Mouse (Mus musculus) kidney, embryonic 15.5 days (tissue): Measurements from ENCODE around the gene Cbarp. TPM values are rescaled to one million over a fixed set of nuclear protein-coding genes. Genes with fewer than 3 reads are reported as not detected.
A peak's percentile ranks its signal among the peaks of the same experiment; 100 is the strongest.
"Not testable (repeated sequence)": the region's sequence is repeated elsewhere in the genome, so short reads cannot be mapped to it uniquely, and the experiment has no call there.

ENCODE experiments used
- ATAC-seq: fragments of 200-750 bp; cut with Nextera tagmentation; replicated peaks from 2 replicates; pipeline ENCODE4 v1.8.0; 2017; ENCODE audit warnings: moderate TSS enrichment; ENCODE audit not compliant: low FRiP score
- H3K27ac ChIP-seq: fragments of 300-500 bp; sonication (generic); 2 replicates; pipeline ENCODE4 v1.5.1; 2015; ENCODE audit warnings: mild to moderate bottlenecking, inconsistent platforms
- H3K27me3 ChIP-seq: fragments of 300-500 bp; sonication (generic); 2 replicates; pipeline ENCODE4 v1.6.1; 2015; ENCODE audit warnings: inconsistent platforms
- H3K36me3 ChIP-seq: fragments of 300-500 bp; sonication (generic); 2 replicates; pipeline ENCODE4 v1.6.1; 2015; ENCODE audit warnings: inconsistent platforms
- H3K4me1 ChIP-seq: fragments of 300-500 bp; sonication (generic); 2 replicates; pipeline ENCODE4 v1.6.1; 2015; ENCODE audit warnings: inconsistent platforms
- H3K4me2 ChIP-seq: fragments of 300-500 bp; sonication (generic); 2 replicates; pipeline ENCODE4 v1.6.1; 2015; ENCODE audit warnings: moderate library complexity, mild to moderate bottlenecking, inconsistent platforms
- H3K4me3 ChIP-seq: fragments of 300-500 bp; sonication (generic); replicated peaks from 2 replicates; pipeline ENCODE4 v1.5.1; 2015; ENCODE audit warnings: mild to moderate bottlenecking, inconsistent platforms
- H3K9ac ChIP-seq: fragments of 300-500 bp; sonication (generic); 2 replicates; pipeline ENCODE4 v1.6.1; 2015; ENCODE audit warnings: mild to moderate bottlenecking, inconsistent platforms
- H3K9me3 ChIP-seq: fragments of 300-500 bp; sonication (generic); replicated peaks from 2 replicates; pipeline ENCODE4 v1.6.1; 2016; ENCODE audit warnings: inconsistent platforms
- WGBS: fragments of 180-500 bp; shearing (Covaris S2); methylation state at CpG from one replicate; pipeline ENCODE4 v1.1.7; 2015; ENCODE audit warnings: mixed read lengths; 5-methylcytosine and 5-hydroxymethylcytosine counted together
- polyA plus RNA-seq: library from polyadenylated mRNA; unstranded; fragments of >200 nt; fragmentation: Nextera tagmentation; extraction: Ambion mirVana; gene quantifications from 2 replicates; pipeline ENCODE4 v1.2.1, GENCODE M21; 2015

Cbarp gene
- polyA plus RNA-seq, 1 experiment from 2014 or later: 5.7 TPM

DNA sequence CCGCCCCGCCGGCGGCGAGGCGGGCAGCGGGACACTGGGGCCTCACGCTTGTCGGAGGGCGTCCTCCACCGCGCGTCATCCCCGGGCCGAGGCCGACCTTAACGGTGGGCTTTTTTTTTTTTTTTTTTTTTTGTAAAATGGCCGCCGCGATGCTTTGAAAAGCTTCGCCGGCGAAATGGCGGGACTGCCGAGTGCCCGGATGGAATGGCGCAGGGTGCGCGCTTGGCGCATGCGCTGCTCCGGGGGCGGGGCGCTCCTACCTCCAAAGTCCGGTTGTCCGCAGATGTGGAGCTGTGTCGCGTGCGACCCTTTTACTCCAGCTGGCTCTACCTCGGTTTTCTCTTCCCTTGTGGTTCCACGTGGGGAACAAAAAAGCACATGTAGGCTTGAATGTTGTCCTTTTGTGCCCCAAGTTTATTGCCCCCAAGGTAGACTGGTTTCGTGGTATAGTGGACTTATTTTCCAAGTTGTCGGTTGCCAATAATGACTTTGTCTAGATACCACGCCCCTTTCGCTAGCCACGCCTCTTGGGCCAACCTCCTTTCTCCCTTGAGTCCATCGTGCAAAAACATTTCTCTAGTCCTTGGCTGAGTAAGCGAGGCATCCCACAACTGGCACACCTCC, 27.5 kb upstream of the Cbarp start:
- no peaks in the 10 kb centered on the region for H3K9me3 ChIP-seq
- H3K27ac ChIP-seq: peak overlapping the region; percentile 100
- ATAC-seq: peak; percentile 54
- H3K4me2 ChIP-seq: peak overlapping the region; percentile 77
- H3K36me3 ChIP-seq: peaks cover 29% of the 10 kb centered on the region
- under 1% methylated on average over 47 of the region's 48 CpGs for WGBS
- peaks cover 83% of the 10 kb centered on the region for H3K4me1 ChIP-seq
- H3K9ac ChIP-seq: peak overlapping the region; percentile 99
- H3K4me3 ChIP-seq: peak overlapping the region; percentile 91
- no peaks in the 10 kb centered on the region for H3K27me3 ChIP-seq

DNA sequence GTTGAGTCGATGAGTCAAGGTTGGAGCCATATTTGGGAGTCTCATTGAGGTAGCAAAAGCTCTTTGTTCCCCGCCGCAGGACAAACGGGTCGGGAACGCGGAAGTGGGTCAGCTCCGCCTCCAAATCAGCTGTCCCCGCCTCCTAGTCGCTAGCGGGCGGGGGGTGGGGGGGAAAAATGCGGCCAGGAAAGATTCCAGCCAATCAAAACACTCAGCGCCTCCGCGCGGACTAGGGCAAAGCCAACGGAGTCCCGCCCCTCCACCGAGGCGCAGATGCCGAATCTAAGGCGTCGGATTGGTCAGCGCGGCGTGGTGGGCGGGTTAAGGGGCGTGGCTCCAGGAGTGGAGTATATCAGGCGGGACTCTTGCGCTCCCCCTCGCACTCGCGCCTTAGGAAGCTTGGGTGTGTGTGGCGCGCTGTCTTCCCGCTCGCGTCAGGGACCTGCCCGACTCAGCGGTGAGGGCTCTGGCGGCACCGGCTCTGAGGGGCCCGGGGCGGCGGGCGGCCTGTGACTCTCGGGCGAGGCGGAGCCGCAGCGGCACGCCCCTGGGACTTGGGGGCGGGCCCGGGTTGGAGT, 26.9 kb upstream of the Cbarp start:
- Histone ChIP-seq H3K4me1 (peaks cover 85% of the 10 kb centered on the region), H3K27ac (peak overlapping the region; percentile 100), H3K9me3 (no peaks in the 10 kb centered on the region), H3K4me2 (peak overlapping the region; percentile 77), H3K27me3 (no peaks in the 10 kb centered on the region), H3K36me3 (peaks cover 29% of the 10 kb centered on the region), H3K4me3 (peak overlapping the region; percentile 91), H3K9ac (peak overlapping the region; percentile 99)
- ATAC-seq: peak; percentile 87
- under 1% methylated on average over 55 of the region's 55 CpGs for WGBS

DNA sequence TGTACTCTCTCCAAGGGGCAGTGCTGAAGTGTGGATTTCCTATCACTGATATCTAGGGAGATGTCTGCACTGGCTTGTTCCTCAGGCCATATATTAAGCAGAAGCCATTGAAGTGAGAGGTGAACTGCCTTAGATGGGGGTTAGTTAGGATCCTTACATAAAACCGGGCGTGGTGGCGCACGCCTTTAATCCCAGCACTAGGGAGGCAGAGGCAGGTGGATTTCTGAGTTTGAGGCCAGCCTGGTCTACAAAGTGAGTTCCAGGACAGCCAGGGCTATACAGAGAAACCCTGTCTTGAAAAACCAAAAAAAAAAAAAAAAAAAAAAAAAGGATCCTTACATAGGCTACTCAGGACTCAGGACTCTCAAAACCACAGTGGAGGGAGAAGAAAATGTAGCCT, 25.5 kb upstream of the Cbarp start:
- not testable (repeated sequence) for H3K27me3 ChIP-seq
- H3K9ac ChIP-seq: 0 out of 2 replicates have a peak overlapping the region, but pooled peaks have one; percentile 3

DNA sequence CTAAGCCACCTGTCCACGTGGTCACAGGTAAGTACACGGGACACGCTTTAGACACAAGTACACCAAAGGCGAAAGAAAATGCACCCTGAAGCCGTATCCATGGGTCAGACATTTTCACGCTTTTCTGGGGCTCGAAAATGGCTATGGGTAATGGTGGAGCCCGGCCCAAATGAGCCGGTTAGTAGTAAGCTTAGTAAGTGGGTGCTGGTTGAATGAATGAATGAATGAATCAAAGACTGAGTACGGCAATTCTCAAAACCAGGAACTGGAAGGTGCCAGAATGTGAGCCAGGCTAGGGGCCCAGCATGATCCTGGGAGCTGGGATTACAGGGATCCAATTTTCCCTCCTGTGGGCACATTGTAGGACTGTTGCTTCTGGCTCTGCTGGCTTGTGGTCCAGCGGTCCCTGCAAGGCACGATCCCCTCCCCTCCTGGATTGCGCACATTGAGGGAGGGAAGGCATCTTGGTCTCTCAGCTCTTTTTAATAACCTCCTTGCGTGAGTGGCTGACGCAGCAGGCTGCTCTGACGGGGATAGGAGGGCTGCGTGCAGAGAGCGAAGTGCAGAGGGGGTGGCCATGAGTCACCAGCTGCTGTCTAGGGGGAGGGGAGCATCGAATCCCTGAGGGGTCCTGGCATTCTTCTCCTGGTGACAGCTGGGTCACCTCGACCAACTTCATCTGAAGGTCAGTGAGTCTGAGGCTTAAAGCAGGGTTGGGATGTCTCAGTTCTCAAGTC, 24.9 kb upstream of the Cbarp start, which contains the start of gene Cirbp:
Cirbp (plus strand) TSS at position 594 of the 737 bp plus-strand sequence.
- no peaks in the 10 kb centered on the region for H3K9me3 ChIP-seq
- no peaks in the 10 kb centered on the region for H3K27me3 ChIP-seq
- peak within 1 kb of the TSS; percentile 100 for H3K27ac ChIP-seq
- WGBS: 13% methylated on average over 20 of the region's 20 CpGs
- H3K4me3 ChIP-seq: peak within 1 kb of the TSS; percentile 91
- H3K4me2 ChIP-seq: peak within 1 kb of the TSS; percentile 96
- no peak for ATAC-seq
- peaks cover 10% of the 10 kb centered on the region for H3K36me3 ChIP-seq
- peak within 1 kb of the TSS; percentile 46 for H3K9ac ChIP-seq
- peaks cover 86% of the 10 kb centered on the region for H3K4me1 ChIP-seq

More for the DNA sequence above, 25.5 kb upstream of the Cbarp start:
- 79% methylated on average over 4 of the region's 4 CpGs for WGBS
- H3K9me3 ChIP-seq, ATAC-seq: not testable (repeated sequence)
- H3K4me1 ChIP-seq: peaks cover 85% of the 10 kb centered on the region
- H3K4me2 ChIP-seq: peak overlapping the region; percentile 96
- H3K27ac ChIP-seq: peak overlapping the region; percentile 100
- peak overlapping the region; percentile 47; the same call in 1 of the 2 replicates for H3K4me3 ChIP-seq
- H3K36me3 ChIP-seq: peaks cover 16% of the 10 kb centered on the region

DNA sequence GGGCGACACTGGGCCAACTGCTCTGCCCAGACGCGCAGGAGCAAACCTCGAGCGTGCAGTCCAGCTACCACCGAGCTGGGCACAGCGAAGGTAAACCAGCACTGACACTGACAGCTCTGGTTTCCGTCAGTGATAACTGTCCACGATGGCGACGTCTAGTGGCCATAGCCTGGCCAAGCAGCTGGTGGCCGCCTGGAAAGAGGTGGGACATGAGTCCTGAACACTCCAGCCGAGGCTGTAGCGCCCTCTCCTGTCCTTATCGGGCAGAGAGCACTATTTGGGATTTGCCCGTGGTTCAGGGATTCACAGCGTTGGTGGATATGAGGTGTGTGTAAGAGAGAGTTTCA, 24.3 kb upstream of the Cbarp start:
- peaks cover 86% of the 10 kb centered on the region for H3K4me1 ChIP-seq
- H3K36me3 ChIP-seq: peaks cover 4% of the 10 kb centered on the region
- H3K4me2 ChIP-seq: peak overlapping the region; percentile 96
- peak overlapping the region; percentile 47 for H3K4me3 ChIP-seq
- WGBS: under 1% methylated on average over 17 of the region's 17 CpGs
- no peaks in the 10 kb centered on the region for H3K9me3 ChIP-seq
- ATAC-seq: peak; percentile 27
- H3K9ac ChIP-seq: peak overlapping the region; percentile 46
- H3K27me3 ChIP-seq: no peaks in the 10 kb centered on the region
- H3K27ac ChIP-seq: peak overlapping the region; percentile 71

DNA sequence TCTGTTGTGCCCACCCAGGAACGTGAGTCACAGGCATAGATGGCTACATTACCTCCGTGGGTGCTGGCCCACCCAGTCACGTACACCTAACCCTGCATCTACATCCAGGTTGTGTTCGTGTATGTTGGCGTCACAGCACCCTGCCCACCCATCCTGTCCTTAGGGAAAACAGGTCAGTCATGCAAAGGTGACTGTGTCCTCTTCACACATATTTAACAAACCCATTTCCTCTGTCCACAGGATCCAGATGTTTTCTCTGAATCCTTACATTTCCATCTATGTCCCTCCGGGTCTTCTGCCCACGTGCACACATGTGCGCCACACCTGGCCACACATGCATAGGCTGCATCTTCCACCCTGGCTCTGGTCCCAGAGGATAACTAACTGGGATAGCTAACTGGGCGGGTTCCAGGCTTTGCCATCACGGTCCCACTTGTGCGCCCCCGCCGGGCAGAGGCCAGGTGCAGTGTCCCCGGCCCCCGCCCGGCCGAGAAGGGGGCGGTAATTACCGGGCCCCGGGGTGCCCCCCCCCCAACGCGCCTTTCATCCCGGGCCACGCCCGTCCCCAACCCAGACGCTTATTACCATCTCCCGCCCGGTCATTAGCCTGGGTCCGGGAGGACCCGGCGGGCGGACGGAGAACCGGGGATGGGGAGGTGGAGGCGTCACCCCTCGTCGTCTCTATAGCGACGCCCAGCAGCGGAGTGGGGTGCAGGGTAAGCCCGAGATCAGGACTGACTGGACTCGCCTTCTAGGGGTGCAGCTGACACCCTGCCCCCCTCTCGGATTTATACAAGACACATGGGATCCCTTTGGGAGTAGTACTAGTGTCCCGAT, 23.7 kb upstream of the Cbarp start:
- H3K27me3 ChIP-seq: no peaks in the 10 kb centered on the region
- peak overlapping the region; percentile 47 for H3K4me3 ChIP-seq
- WGBS: 9% methylated on average over 44 of the region's 44 CpGs
- ATAC-seq: no peak
- H3K9ac ChIP-seq: peak overlapping the region; percentile 46
- H3K4me2 ChIP-seq: peak overlapping the region; percentile 96
- no peaks in the 10 kb centered on the region for H3K9me3 ChIP-seq
- peaks cover 84% of the 10 kb centered on the region for H3K4me1 ChIP-seq
- H3K27ac ChIP-seq: peak overlapping the region; percentile 71
- no peaks in the 10 kb centered on the region for H3K36me3 ChIP-seq

DNA sequence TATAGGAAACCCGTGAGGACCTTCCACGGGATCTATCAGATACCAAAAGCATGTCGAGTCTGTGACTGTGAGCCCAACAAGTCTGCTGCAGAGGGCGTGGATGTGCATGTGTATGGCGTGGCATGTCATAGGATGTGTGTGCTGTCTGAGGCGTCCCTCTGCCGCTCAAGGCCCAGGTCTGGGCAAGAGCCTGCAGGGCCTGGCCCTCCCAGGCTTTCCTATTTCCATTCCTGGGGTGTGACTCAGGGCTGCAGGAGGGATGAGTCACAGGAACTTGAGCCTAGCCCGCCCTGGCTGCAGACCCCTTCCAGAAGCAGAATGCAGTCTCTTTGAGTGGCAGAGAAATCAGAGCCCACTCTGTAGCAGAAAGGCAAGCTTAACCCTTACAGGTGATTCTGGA, 23.1 kb upstream of the Cbarp start:
- H3K9ac ChIP-seq: no peak overlapping the region
- H3K4me2 ChIP-seq: peak overlapping the region; percentile 96
- peak overlapping the region; percentile 71; the same call in 1 of the 2 replicates for H3K27ac ChIP-seq

DNA sequence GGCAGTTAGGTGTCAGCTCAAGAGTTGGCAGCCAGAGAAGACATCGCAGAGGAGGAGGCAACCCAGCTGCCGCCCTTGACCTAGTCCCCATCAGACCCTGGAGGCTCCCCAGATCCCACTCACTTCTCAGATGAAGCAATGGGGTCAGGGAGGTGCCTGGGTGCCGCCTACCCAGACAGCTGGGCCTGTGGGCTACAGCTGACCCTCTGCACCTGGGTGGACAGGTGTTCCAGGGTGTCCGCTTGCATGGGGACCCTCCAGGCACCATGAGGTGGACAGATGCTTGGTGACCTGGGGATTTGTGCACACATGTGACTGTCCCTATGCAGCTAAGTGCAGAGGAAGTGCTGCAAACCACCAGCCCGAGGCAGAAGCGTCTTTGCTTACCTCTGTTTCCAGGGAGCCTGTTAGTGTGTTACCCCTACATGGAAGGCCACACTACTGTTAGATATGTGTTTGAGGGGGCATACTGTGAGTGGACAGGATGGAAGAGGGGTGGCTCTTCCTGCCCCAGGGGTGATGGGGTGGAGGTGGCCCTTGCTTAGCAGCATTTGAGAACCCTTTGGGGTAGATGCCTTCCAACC, 22.2 kb upstream of the Cbarp start:
- 54% methylated on average over 6 of the region's 6 CpGs for WGBS
- Histone ChIP-seq H3K4me3 (no peak overlapping the region), H3K27ac (peak overlapping the region; percentile 100), H3K27me3 (no peaks in the 10 kb centered on the region), H3K4me2 (peak overlapping the region; percentile 80; the same call in 1 of the 2 replicates), H3K4me1 (peaks cover 90% of the 10 kb centered on the region), H3K36me3 (no peaks in the 10 kb centered on the region), H3K9me3 (no peaks in the 10 kb centered on the region), H3K9ac (no peak overlapping the region)
- no peak for ATAC-seq

More for the DNA sequence above, 23.1 kb upstream of the Cbarp start:
- WGBS: 61% methylated on average over 8 of the region's 8 CpGs
- Histone ChIP-seq H3K4me1 (peaks cover 84% of the 10 kb centered on the region), H3K4me3 (no peak overlapping the region), H3K27me3 (no peaks in the 10 kb centered on the region), H3K36me3 (no peaks in the 10 kb centered on the region), H3K9me3 (no peaks in the 10 kb centered on the region)
- no peak for ATAC-seq

DNA sequence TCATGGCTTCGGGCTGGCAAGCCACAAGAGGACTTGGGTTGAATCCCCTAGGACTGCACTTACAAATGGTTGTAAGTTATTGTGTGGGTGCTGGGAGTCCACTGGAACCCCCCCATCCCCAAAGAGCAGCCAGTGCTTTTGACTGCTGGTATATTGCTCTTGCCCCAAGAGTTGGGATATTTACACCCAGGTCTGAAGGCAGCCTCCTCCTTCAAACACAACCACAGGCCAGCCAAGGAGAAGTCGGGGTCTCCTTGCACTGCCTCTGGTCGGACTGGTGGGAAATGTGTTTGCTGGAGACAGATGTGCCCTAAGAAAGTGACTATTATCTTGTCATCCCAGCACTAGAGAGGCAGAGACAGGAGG, 21.6 kb upstream of the Cbarp start:
- no peak overlapping the region for H3K4me3 ChIP-seq
- peaks cover 95% of the 10 kb centered on the region for H3K4me1 ChIP-seq
- H3K9ac ChIP-seq: peak overlapping the region; percentile 46; the same call in 1 of the 2 replicates
- WGBS: 66% methylated on average over 3 of the region's 3 CpGs
- peak overlapping the region; percentile 80 for H3K4me2 ChIP-seq
- no peaks in the 10 kb centered on the region for H3K27me3 ChIP-seq
- H3K9me3 ChIP-seq: no peaks in the 10 kb centered on the region
- H3K36me3 ChIP-seq: peaks cover 5% of the 10 kb centered on the region
- peak overlapping the region; percentile 100 for H3K27ac ChIP-seq
- no peak for ATAC-seq

DNA sequence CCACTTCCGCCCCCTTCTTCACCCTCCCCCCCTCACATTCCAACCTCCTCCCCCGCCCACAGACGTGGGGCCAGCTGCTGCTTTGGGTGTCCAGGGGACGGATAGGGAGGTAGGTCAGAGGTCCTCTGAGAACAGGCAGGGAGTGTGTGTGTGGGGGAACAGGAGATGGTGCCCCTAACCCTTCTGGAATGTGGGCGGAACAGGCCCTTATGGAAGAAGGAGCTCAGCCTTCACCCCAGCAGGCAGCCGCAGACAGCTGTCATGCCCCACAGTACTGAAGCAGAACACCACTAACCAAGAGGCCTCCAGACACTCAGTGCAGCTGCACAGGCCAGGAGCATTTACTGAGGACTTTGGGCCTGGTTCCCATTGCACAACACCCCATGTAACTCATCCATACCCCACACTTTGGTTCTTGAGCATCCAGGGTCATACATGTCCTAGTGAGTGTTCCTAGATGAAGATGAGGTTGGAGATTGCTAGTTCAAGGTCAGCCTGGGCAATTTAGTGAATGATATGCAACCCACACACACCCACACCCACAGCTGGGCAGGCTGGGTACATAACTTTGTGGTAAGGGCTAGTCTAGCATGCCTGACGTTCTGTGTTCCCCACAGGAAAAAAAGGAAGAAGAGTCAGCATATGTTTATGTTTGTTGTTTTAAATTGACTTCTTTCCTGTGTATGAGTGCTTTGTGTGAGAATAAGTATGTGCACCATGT, 21.0 kb upstream of the Cbarp start:
- peak overlapping the region; percentile 43 for H3K4me3 ChIP-seq
- peaks cover 10% of the 10 kb centered on the region for H3K36me3 ChIP-seq
- H3K9me3 ChIP-seq: no peaks in the 10 kb centered on the region
- peak overlapping the region; percentile 80 for H3K4me2 ChIP-seq
- H3K4me1 ChIP-seq: peaks cover 95% of the 10 kb centered on the region
- H3K27me3 ChIP-seq: no peaks in the 10 kb centered on the region
- H3K9ac ChIP-seq: peak overlapping the region; percentile 46; the same call in 1 of the 2 replicates
- peak overlapping the region; percentile 100 for H3K27ac ChIP-seq
- ATAC-seq: peak; percentile 20
- 3% methylated on average over 7 of the region's 7 CpGs for WGBS
